Mouse (Mus musculus) heart, postnatal 0 days (tissue): ENCODE measurements around the gene Ambra1. TPM values are rescaled to one million over a fixed set of nuclear protein-coding genes. Genes with fewer than 3 reads are reported as not detected.

ENCODE experiments used
- ATAC-seq: fragments of 200-750 bp; cut with Nextera tagmentation; 2 replicates; pipeline ENCODE4 v1.8.0; 2017; ENCODE audit warnings: low read depth, moderate number of reproducible peaks, moderate library complexity; ENCODE audit not compliant: insufficient read depth
- DNase-seq: peaks from one replicate; pipeline ENCODE4 v3.0.0-alpha.2; 2016; ENCODE audit warnings: low spot score
- H3K27ac ChIP-seq: fragments of 300-500 bp; sonication (generic); 2 replicates; pipeline ENCODE4 v1.5.1; 2014; ENCODE audit warnings: low read depth, mild to moderate bottlenecking
- H3K27me3 ChIP-seq: fragments of 300-500 bp; sonication (generic); 2 replicates; pipeline ENCODE4 v1.6.1; 2014; ENCODE audit warnings: low read length, mixed read lengths; ENCODE audit not compliant: control insufficient read depth, insufficient read depth
- H3K36me3 ChIP-seq: fragments of 300-500 bp; sonication (generic); replicated peaks from 2 replicates; pipeline ENCODE4 v1.6.1; 2014; ENCODE audit warnings: low read length, mixed read lengths; ENCODE audit not compliant: control insufficient read depth, insufficient read depth
- H3K4me1 ChIP-seq: fragments of 300-500 bp; sonication (generic); 2 replicates; pipeline ENCODE4 v1.6.1; 2014; ENCODE audit warnings: antibody characterized with exemption; ENCODE audit not compliant: control insufficient read depth, insufficient read depth
- H3K4me2 ChIP-seq: fragments of 300-500 bp; sonication (generic); 2 replicates; pipeline ENCODE4 v1.6.1; 2014; ENCODE audit warnings: low read depth, mild to moderate bottlenecking, low read length, moderate library complexity
- H3K4me3 ChIP-seq: fragments of 300-500 bp; sonication (generic); 2 replicates; pipeline ENCODE4 v1.5.1; 2014; ENCODE audit warnings: low read depth, low read length
- H3K9ac ChIP-seq: fragments of 300-500 bp; sonication (generic); replicated peaks from 2 replicates; pipeline ENCODE4 v1.6.1; 2014; ENCODE audit warnings: low read depth, low read length, mixed read lengths
- H3K9me3 ChIP-seq: fragments of 300-500 bp; sonication (generic); replicated peaks from 2 replicates; pipeline ENCODE4 v1.6.1; 2016; ENCODE audit warnings: low read length; ENCODE audit not compliant: control insufficient read depth
- CTCF ChIP-seq: IDR thresholded peaks from 2 replicates; pipeline ENCODE4 v1.5.1; 2016; ENCODE audit warnings: antibody characterized with exemption, control low read depth, low read depth
- EP300 ChIP-seq: IDR thresholded peaks from 2 replicates; pipeline ENCODE4 v1.6.1; 2016; ENCODE audit warnings: antibody characterized with exemption, low read depth
- WGBS: fragments of 180-500 bp; shearing (Covaris S2); extraction: QIAGEN DNeasy Blood & Tissue Kit; methylation state at CpG from one replicate; pipeline ENCODE4 v1.1.7; 2014; 5-methylcytosine and 5-hydroxymethylcytosine counted together
- polyA plus RNA-seq: library from polyadenylated mRNA; unstranded; fragments of >200 nt; fragmentation: Nextera tagmentation; extraction: Ambion mirVana; gene quantifications from 2 replicates; pipeline ENCODE4 v1.2.1, GENCODE M21; 2015
- total RNA-seq: library from RNA; depleted of rRNA; stranded (reverse); fragments of >200 nt; gene quantifications from 2 replicates; pipeline ENCODE4 v1.2.3, GENCODE M21; 2014; ENCODE audit warnings: low replicate concordance

Gene Ambra1
- total and polyA plus RNA-seq, 2 experiments from 2014 or later, result 5.5 to 14.8 TPM

- no peaks in the 10 kb centered on the region for H3K9me3 ChIP-seq
- peaks cover 15% of the 10 kb centered on the region for H3K4me1 ChIP-seq
- H3K4me2 ChIP-seq, result peak overlapping the region; percentile 66
- no peaks in the 10 kb centered on the region for H3K27me3 ChIP-seq
- WGBS, result 12% methylated on average over 48 of the region's 50 CpGs
- H3K4me3 ChIP-seq, result peak overlapping the region; percentile 47
- DNase-seq, result peak; percentile 53
- peak overlapping the region; percentile 56 for H3K9ac ChIP-seq
- peaks cover 37% of the 10 kb centered on the region for H3K36me3 ChIP-seq
- TF ChIP-seq CTCF (no peak), EP300 (no peak)
- peak; percentile 42; the same call in 1 of the 2 replicates for ATAC-seq
- no peak overlapping the region; the same call in 1 of the 2 replicates for H3K27ac ChIP-seq
Measured at GRCm38 (mm10) chr2:91931328-91932159, 201.6 kb downstream of the Ambra1 start.

DNA sequence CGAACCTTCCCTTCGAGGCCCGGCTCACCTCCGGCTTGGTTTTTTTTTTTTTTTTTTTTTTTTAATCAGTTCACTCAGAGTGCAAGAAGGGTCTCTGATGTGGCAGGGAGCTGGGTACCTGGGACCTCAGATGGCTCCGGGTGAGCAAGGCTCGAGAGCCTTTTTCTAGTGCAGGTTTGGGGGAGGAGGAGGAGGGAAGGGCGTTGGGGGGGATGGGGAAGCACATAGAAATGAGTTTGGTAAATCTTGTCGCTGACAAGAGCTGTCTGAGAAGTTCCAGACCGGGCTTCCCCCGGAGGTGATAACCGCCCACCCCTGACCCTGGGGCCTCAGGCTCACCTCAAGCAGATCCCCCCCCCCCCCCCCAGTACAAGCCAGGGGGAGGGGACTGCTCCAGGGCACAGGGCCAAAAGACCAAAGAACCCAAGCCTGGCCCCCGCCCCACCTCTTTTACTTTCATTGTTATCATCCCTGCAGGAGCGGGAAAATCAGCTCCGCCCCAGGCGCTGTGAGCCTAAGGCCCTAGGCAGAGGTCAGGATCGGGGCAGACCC lies 202.3 kb downstream of the Ambra1 start, which contains the start of gene Mdk:
TSS of gene Mdk (minus strand) at position 138 of the 552 bp plus-strand sequence.
- WGBS, result 14% methylated on average over 16 of the region's 16 CpGs
- Histone ChIP-seq H3K27me3 (no peaks in the 10 kb centered on the region), H3K27ac (no peak within 1 kb of the TSS; the same call in 1 of the 2 replicates), H3K9me3 (no peaks in the 10 kb centered on the region), H3K4me2 (peak within 1 kb of the TSS; percentile 66), H3K4me1 (peaks cover 15% of the 10 kb centered on the region), H3K9ac (peak within 1 kb of the TSS; percentile 56), H3K36me3 (peaks cover 44% of the 10 kb centered on the region), H3K4me3 (peak within 1 kb of the TSS; percentile 47)
- ATAC-seq (no peak; the same call in 1 of the 2 replicates), DNase-seq (no peak)
- TF ChIP-seq EP300 (no peak), CTCF (no peak)

- DNase-seq, result no peak
- Histone ChIP-seq H3K9ac (no peak overlapping the region), H3K9me3 (no peaks in the 10 kb centered on the region), H3K36me3 (peaks cover 50% of the 10 kb centered on the region), H3K4me3 (no peak overlapping the region), H3K4me1 (peaks cover 15% of the 10 kb centered on the region), H3K27me3 (no peaks in the 10 kb centered on the region), H3K4me2 (no peak overlapping the region), H3K27ac (no peak overlapping the region)
- no peak for ATAC-seq
- TF ChIP-seq CTCF (no peak), EP300 (no peak)
- 33% methylated on average over 6 of the region's 6 CpGs for WGBS
Measured at GRCm38 (mm10) chr2:91932737-91933350, 202.9 kb downstream of the Ambra1 start.

DNA sequence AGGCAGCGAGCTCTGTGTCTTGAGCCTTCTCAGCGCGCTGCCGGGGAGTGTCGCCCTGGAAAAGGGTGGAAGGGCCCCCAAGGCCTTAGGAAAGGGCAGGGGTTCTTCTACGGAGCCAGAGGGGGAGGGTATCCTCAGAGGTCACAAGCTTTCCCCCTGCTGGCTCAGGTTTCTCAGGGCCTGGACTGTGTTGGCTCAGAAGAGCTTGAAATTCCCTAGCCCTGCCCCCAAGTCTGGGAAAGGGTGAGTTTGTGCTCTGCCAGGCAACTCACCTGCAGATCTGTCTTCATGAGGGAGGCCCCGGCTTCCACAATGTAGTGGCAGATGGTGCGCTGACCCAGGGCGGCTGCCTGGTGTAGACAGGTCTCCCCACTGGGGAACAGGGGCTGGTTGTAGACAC lies 203.5 kb downstream of the Ambra1 start:
- no peak overlapping the region for H3K4me3 ChIP-seq
- peaks cover 56% of the 10 kb centered on the region for H3K36me3 ChIP-seq
- H3K9ac ChIP-seq, result no peak overlapping the region
- 62% methylated on average over 9 of the region's 9 CpGs for WGBS
- no peaks in the 10 kb centered on the region for H3K27me3 ChIP-seq
- TF ChIP-seq EP300, result no peak
- TF ChIP-seq CTCF, result no peak
- H3K27ac ChIP-seq, result no peak overlapping the region
- peaks cover 15% of the 10 kb centered on the region for H3K4me1 ChIP-seq
- no peaks in the 10 kb centered on the region for H3K9me3 ChIP-seq
- no peak overlapping the region for H3K4me2 ChIP-seq
- ATAC-seq (no peak), DNase-seq (no peak)

- H3K9me3 ChIP-seq, result no peaks in the 10 kb centered on the region
- no peak for DNase-seq
- TF ChIP-seq EP300 (no peak), CTCF (no peak)
- no peak overlapping the region for H3K4me3 ChIP-seq
- no peak overlapping the region for H3K4me2 ChIP-seq
- no peak overlapping the region for H3K27ac ChIP-seq
- H3K27me3 ChIP-seq, result no peaks in the 10 kb centered on the region
- peaks cover 61% of the 10 kb centered on the region for H3K36me3 ChIP-seq
- 41% methylated on average over 8 of the region's 8 CpGs for WGBS
- H3K4me1 ChIP-seq, result peaks cover 15% of the 10 kb centered on the region
- ATAC-seq, result no peak
- no peak overlapping the region for H3K9ac ChIP-seq
Measured at GRCm38 (mm10) chr2:91934016-91934415, 204.1 kb downstream of the Ambra1 start.
